Mouse (Mus musculus) hindbrain, embryonic 10.5 days (tissue): ENCODE data around the gene Dok1. TPM values are rescaled to one million over a fixed set of nuclear protein-coding genes. Genes with fewer than 3 reads are reported as not detected.

Experiments
- DNase-seq: peaks from one replicate; pipeline ENCODE4 v3.0.0-alpha.2; 2017; ENCODE audit warnings: low spot score
- H3K27ac ChIP-seq: fragments of 300-500 bp; sonication (generic); 2 replicates; pipeline ENCODE4 v1.5.1; 2016; ENCODE audit warnings: mild to moderate bottlenecking, moderate library complexity
- H3K27me3 ChIP-seq: fragments of 300-500 bp; sonication (generic); 2 replicates; pipeline ENCODE4 v1.6.1; 2016; ENCODE audit warnings: mild to moderate bottlenecking; ENCODE audit not compliant: poor library complexity, insufficient read depth, severe bottlenecking
- H3K36me3 ChIP-seq: fragments of 300-500 bp; sonication (generic); 2 replicates; pipeline ENCODE4 v1.6.1; 2016; ENCODE audit warnings: mild to moderate bottlenecking, moderate library complexity
- H3K4me1 ChIP-seq: fragments of 300-500 bp; sonication (generic); replicated peaks from 2 replicates; pipeline ENCODE4 v1.6.1; 2016; ENCODE audit warnings: mild to moderate bottlenecking
- H3K4me3 ChIP-seq: fragments of 300-500 bp; sonication (generic); 2 replicates; pipeline ENCODE4 v1.5.1; 2016; ENCODE audit warnings: mild to moderate bottlenecking, moderate library complexity
- H3K9me3 ChIP-seq: fragments of 300-500 bp; sonication (generic); 2 replicates; pipeline ENCODE4 v1.6.1; 2016; ENCODE audit warnings: mild to moderate bottlenecking, moderate library complexity
- WGBS: fragments of 180-500 bp; shearing (Covaris S2); methylation state at CpG from one replicate; pipeline ENCODE4 v1.1.7; 2016; 5-methylcytosine and 5-hydroxymethylcytosine counted together
- polyA plus RNA-seq: library from polyadenylated mRNA; unstranded; fragments of >200 nt; fragmentation: Nextera tagmentation; extraction: Ambion mirVana; gene quantifications from 2 replicates; pipeline ENCODE4 v1.2.1, GENCODE M21; 2016

Dok1 gene
- polyA plus RNA-seq, 1 experiment from 2014 or later: 7.7 TPM

DNA sequence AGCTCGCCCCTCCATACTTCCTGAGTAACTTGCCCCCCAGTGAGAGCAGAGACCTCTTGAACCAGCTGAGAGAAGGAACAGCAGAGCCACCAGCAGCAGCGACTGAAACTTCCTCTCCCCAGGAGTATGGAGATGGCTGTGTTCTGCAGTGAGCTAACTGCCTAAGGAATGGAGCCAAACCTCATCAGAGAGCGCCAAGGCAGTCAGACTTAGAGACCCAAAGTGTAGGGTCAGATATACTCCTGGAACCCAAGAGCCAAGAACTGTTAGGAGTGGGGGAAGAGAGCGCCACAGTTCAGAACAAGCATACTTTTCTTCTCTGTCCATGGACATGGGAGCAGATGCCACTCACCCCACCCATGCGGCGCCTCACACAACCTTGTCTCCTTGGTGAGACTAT lies 33.2 kb upstream of the Dok1 start:
- H3K36me3 ChIP-seq: no peaks in the 10 kb centered on the region

GRCm38 (mm10) chr6:83065995-83066394 lies 32.7 kb upstream of the Dok1 start:
- 44% methylated on average over 8 of the region's 8 CpGs for WGBS
- Histone ChIP-seq H3K27ac (no peak overlapping the region), H3K36me3 (no peaks in the 10 kb centered on the region), H3K27me3 (peaks cover 100% of the 10 kb centered on the region), H3K9me3 (no peaks in the 10 kb centered on the region), H3K4me3 (no peak overlapping the region), H3K4me1 (peaks cover 32% of the 10 kb centered on the region)
- DNase-seq: no peak

More for the DNA sequence above, 33.2 kb upstream of the Dok1 start:
- Histone ChIP-seq H3K4me1 (peaks cover 36% of the 10 kb centered on the region), H3K27me3 (peaks cover 100% of the 10 kb centered on the region), H3K4me3 (no peak overlapping the region), H3K27ac (no peak overlapping the region), H3K9me3 (no peaks in the 10 kb centered on the region)
- no peak for DNase-seq
- 27% methylated on average over 6 of the region's 6 CpGs for WGBS

GRCm38 (mm10) chr6:83058725-83059124 lies 25.5 kb upstream of the Dok1 start:
- Histone ChIP-seq H3K27ac (no peak overlapping the region), H3K4me3 (no peak overlapping the region), H3K9me3 (no peaks in the 10 kb centered on the region), H3K27me3 (peaks cover 40% of the 10 kb centered on the region), H3K4me1 (peaks cover 22% of the 10 kb centered on the region), H3K36me3 (peaks cover 25% of the 10 kb centered on the region)
- WGBS: 93% methylated on average over 2 of the region's 2 CpGs
- no peak for DNase-seq

GRCm38 (mm10) chr6:83057790-83058189 lies 24.5 kb upstream of the Dok1 start, which contains the start of gene Dqx1:
Gene Dqx1 (plus strand): TSS chr6:83057844.
- 48% methylated on average over 3 of the region's 3 CpGs for WGBS
- DNase-seq: no peak
- Histone ChIP-seq H3K9me3 (no peaks in the 10 kb centered on the region), H3K27ac (no peak within 1 kb of the TSS), H3K4me1 (peaks cover 30% of the 10 kb centered on the region), H3K4me3 (peak within 1 kb of the TSS; percentile 6; the same call in 1 of the 2 replicates), H3K27me3 (peaks cover 31% of the 10 kb centered on the region), H3K36me3 (peaks cover 25% of the 10 kb centered on the region)

- DNase-seq: no peak
- peak within 1 kb of the TSS; percentile 95 for H3K27ac ChIP-seq
Measured at GRCm38 (mm10) chr6:83054871-83055431, 21.7 kb upstream of the Dok1 start, which contains the start of gene Htra2. Gene Htra2 (minus strand): TSS chr6:83055273.

DNA sequence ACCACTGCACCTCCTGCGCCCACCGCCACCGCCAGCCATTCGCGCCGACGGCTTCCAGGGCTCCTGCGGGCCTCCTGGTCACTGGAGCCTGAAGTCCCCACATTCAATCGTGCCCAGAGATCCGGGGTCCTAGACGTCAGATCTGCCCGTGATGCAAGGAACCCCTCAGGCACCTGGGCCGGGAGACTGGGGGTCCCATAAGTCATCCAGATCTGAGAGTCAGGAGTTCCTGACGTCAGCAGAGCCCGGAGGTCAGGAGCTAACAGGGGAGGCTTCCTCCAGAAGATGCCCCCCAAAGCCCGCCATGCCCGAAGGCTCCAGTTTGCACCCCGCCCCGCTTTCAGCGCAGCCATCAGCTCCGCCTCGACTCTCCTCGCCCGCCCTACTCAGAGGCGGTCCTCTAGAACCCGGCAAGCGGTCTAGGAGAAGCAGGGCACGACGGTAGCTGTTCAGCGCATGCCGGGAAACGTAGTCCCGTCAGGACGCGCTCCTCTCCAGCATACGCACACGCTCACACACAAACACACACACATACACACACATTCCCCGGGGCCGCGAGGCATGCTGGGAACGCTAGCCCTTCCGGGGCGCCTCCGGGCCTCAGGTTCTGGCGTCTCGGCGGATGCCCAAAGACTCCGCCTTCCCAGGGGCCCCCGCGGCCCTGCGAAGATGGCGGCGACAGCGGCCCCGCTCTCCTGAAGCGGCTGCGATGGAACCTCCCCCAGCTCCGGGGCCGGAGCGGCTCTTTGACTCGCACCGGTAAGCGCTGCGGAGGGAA lies 21.0 kb upstream of the Dok1 start, which contains the start of gene Aup1:
Aup1 (plus strand) TSS at position 448 of the 778 bp plus-strand sequence.
- peak; percentile 97 for DNase-seq
- peak within 1 kb of the TSS; percentile 95 for H3K27ac ChIP-seq
- peak within 1 kb of the TSS; percentile 99 for H3K4me3 ChIP-seq
- H3K9me3 ChIP-seq: no peaks in the 10 kb centered on the region
- peaks cover 49% of the 10 kb centered on the region for H3K36me3 ChIP-seq
- peaks cover 40% of the 10 kb centered on the region for H3K4me1 ChIP-seq
- H3K27me3 ChIP-seq: 0 out of 2 replicates have a peak, but pooled peaks cover 3% of the 10 kb centered on the region
- WGBS: under 1% methylated on average over 64 of the region's 64 CpGs

More at GRCm38 (mm10) chr6:83054871-83055431, 21.7 kb upstream of the Dok1 start, which contains the start of gene Htra2:
- H3K4me1 ChIP-seq: peaks cover 40% of the 10 kb centered on the region
- H3K36me3 ChIP-seq: peaks cover 47% of the 10 kb centered on the region
- no peaks in the 10 kb centered on the region for H3K9me3 ChIP-seq
- under 1% methylated on average over 50 of the region's 50 CpGs for WGBS
- peak within 1 kb of the TSS; percentile 99 for H3K4me3 ChIP-seq
- 0 out of 2 replicates have a peak, but pooled peaks cover 3% of the 10 kb centered on the region for H3K27me3 ChIP-seq

- Histone ChIP-seq H3K9me3 (no peaks in the 10 kb centered on the region), H3K27ac (peak overlapping the region; percentile 95), H3K27me3 (no peaks in the 10 kb centered on the region), H3K36me3 (peaks cover 49% of the 10 kb centered on the region), H3K4me1 (peaks cover 40% of the 10 kb centered on the region), H3K4me3 (peak overlapping the region; percentile 99)
- WGBS: 3% methylated on average over 26 of the region's 26 CpGs
- DNase-seq: peak; percentile 66
Measured at GRCm38 (mm10) chr6:83053136-83053960, 20.1 kb upstream of the Dok1 start.

GRCm38 (mm10) chr6:83049367-83049766 lies 16.1 kb upstream of the Dok1 start:
- DNase-seq: no peak
- Histone ChIP-seq H3K4me1 (peaks cover 27% of the 10 kb centered on the region), H3K27ac (no peak overlapping the region), H3K4me3 (no peak overlapping the region), H3K27me3 (no peaks in the 10 kb centered on the region), H3K9me3 (no peaks in the 10 kb centered on the region), H3K36me3 (peaks cover 24% of the 10 kb centered on the region)
- 73% methylated on average over 10 of the region's 10 CpGs for WGBS

DNA sequence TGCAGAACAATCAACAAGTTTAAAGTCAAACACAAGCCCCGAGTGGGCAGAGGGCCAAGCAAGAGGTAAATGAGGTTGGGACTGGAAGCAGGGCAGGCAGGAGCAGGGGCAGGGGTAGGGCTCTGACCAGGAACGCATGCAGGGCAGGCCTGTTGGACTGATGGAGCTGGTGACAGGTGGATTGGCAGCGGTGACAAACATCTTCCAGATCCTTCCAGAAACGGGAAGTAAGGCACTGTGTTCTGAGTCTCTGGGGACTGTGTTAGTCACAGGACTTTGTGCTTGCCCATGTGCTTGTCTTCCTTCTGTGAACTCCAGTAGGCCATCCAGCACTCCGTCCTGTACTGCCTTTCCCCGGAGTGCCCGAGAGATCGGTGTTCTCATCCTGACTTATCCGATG lies 11.5 kb upstream of the Dok1 start:
- no peaks in the 10 kb centered on the region for H3K9me3 ChIP-seq
- no peak for DNase-seq
- no peaks in the 10 kb centered on the region for H3K27me3 ChIP-seq
- H3K36me3 ChIP-seq: no peaks in the 10 kb centered on the region
- 78% methylated on average over 9 of the region's 9 CpGs for WGBS
- H3K27ac ChIP-seq: no peak overlapping the region
- peaks cover 18% of the 10 kb centered on the region for H3K4me1 ChIP-seq
- no peak overlapping the region for H3K4me3 ChIP-seq

DNA sequence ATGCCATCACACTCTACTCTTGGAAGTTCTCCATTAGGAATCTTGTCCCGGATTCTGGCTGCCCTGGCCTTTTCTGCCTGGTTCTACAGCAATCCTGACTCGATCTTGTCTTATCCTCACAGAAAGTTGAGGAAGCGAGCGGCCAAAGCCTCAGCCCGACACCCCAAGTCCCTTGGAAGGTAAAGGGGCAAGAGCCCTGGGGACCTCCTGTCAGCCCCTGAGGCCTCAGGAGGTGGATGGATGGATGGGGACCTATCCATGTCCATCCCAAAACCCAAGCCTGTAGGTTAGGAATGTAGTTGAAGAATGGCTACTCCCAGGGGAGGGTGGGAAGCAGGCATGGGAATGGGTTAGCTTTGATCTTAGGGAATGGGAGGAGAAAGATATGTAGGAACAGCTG lies 10.7 kb upstream of the Dok1 start:
- no peaks in the 10 kb centered on the region for H3K9me3 ChIP-seq
- 90% methylated on average over 5 of the region's 5 CpGs for WGBS
- no peaks in the 10 kb centered on the region for H3K36me3 ChIP-seq
- H3K27ac ChIP-seq: 0 out of 2 replicates have a peak overlapping the region, but pooled peaks have one; percentile 40
- H3K4me3 ChIP-seq: no peak overlapping the region
- no peaks in the 10 kb centered on the region for H3K27me3 ChIP-seq
- DNase-seq: no peak
- H3K4me1 ChIP-seq: peaks cover 18% of the 10 kb centered on the region

DNA sequence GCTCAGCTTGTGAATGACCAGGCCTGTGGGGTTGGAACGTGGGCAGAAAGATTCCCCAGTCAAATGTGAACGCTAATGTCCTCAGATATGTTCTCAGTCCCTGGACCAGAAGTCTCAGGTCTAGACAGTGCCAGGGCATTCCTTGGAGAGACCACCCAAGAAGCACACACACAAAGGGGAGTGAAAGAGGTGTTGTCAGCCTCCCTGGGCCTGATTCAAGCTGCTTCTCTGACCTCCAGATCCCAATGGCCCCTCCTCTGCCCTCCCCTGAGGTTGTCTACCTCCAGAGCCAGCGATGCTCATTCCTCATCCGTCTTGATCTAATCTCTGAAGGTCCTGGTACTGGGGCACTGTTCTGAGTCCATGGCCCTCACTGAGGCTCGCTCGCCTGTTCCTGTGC lies 10.3 kb upstream of the Dok1 start:
- Histone ChIP-seq H3K36me3 (no peaks in the 10 kb centered on the region), H3K4me3 (no peak overlapping the region), H3K4me1 (peaks cover 22% of the 10 kb centered on the region), H3K27ac (0 out of 2 replicates have a peak overlapping the region, but pooled peaks have one; percentile 40), H3K9me3 (no peaks in the 10 kb centered on the region), H3K27me3 (no peaks in the 10 kb centered on the region)
- 60% methylated on average over 6 of the region's 6 CpGs for WGBS
- DNase-seq: no peak

- 79% methylated on average over 5 of the region's 5 CpGs for WGBS
- H3K36me3 ChIP-seq: no peaks in the 10 kb centered on the region
Measured at GRCm38 (mm10) chr6:83040601-83041000, 7.3 kb upstream of the Dok1 start.

More at GRCm38 (mm10) chr6:83040601-83041000, 7.3 kb upstream of the Dok1 start:
- H3K27me3 ChIP-seq: peaks cover 24% of the 10 kb centered on the region
- H3K27ac ChIP-seq: no peak overlapping the region
- DNase-seq: no peak
- H3K4me3 ChIP-seq: no peak overlapping the region
- H3K9me3 ChIP-seq: no peaks in the 10 kb centered on the region
- H3K4me1 ChIP-seq: peaks cover 28% of the 10 kb centered on the region
